Mouse (Mus musculus) kidney, postnatal 36 days (tissue): ENCODE results near the gene Armc2.

Source experiments
- DNase-seq, 2 experiments: peaks; one replicate each; pipeline ENCODE4 v3.0.0; 2021 to 2022; ENCODE audit warnings: mixed read lengths in 2 of 2

Armc2 gene

DNA sequence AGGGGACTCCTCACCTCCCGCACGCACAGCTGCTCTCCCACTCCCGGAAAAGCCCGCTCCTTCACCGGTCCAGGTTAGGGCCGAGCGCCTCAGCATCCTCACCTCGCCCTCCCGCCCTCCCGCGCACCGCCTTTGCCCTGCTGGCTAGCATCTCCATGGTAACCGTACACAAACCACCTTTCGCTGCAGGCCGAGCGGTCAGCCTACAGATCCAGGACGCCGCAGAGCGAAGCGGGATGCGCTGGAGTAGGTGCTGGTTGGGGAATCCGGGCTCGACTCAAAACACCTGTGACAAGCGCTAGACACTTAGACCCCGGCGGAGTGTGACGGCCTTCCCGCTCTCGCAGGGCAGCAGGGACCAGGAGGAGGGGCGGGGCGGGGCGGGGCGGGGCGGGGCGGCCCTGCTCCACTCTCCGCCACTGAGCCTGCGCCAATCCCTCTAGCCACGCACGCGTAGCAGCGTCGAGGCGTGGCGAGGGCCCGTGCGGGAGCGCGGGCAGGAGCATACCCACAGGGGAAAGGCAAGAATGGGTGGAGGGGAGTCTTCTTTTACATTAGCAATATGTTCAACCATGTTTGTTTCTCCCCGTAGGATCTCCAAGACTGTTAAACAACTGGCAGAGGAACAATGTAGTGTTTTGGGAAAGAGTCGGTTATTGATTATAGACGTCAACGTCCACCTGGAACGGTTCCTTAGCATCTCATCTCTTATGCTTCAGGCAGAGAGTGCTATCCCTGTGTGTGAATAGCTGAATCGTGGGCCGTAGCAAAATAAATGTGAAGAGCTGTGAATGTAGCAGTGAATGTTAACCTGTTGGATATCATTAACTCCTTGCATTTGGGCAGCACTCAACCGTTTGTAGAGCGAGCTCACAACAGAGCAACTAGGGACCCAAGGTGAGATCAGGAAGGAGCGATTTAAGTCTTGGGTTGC, at the start of gene Armc2:
Armc2 (minus strand) TSS at position 427 of the 934 bp plus-strand sequence.
- DNase-seq: peak; percentile 67 to 86

GRCm38 (mm10) chr10:42064446-42064845, 46.2 kb upstream of the Armc2 start:
- no peak for DNase-seq

DNA sequence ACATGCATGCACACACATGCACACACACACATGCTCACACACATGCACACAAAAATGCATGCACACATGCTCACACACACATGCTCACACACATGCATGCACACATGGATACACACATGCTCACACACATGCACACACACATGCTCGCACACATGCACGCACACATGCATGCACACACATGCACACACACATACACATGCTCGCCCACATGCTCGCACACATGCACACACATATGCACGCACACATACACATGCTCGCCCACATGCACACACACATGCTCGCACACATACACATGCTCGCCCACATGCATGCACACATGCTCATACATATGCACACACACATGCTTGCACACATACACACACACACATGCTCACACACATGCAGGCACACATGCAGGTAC, 41.3 kb upstream of the Armc2 start:
- no peak for DNase-seq

DNA sequence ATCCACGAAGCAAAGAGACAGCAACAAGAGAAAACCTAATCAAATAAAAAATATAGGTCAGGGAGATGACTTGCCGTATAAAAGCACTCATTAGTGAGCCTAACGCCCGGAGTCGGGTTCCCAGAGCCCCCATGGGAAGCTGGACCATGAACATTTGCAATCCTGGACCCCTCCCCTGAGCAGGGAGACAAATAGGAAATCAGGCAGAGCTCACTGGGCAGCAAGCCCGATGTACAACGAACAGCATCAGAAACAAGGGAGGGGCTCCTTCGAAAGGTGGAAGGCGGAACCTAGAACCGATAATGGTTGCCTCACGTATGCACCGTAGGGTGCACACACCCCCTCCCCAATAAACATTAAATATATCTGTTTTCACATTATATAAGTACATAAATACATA, 39.5 kb upstream of the Armc2 start:
- no peak for DNase-seq

DNA sequence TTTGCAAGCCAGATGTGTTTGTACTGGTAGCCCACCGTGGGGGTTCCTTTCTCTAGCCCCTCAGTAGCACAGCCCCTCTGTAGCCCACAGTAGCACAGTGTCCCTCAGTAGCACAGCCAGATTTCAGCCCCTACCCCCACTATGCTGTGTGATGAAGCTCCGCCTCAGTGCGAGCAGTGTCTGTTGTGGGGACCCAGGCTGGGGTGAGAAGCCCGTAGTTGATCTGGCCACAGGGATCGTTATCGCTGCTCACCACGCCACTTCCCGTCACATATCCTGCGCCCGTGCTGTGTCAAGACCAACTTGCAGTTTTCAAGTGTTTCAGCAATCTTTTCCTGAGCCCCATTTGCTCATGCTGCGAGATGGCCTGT, 39.0 kb upstream of the Armc2 start:
- peak in 1 of 2 experiments; percentile 20 for DNase-seq

DNA sequence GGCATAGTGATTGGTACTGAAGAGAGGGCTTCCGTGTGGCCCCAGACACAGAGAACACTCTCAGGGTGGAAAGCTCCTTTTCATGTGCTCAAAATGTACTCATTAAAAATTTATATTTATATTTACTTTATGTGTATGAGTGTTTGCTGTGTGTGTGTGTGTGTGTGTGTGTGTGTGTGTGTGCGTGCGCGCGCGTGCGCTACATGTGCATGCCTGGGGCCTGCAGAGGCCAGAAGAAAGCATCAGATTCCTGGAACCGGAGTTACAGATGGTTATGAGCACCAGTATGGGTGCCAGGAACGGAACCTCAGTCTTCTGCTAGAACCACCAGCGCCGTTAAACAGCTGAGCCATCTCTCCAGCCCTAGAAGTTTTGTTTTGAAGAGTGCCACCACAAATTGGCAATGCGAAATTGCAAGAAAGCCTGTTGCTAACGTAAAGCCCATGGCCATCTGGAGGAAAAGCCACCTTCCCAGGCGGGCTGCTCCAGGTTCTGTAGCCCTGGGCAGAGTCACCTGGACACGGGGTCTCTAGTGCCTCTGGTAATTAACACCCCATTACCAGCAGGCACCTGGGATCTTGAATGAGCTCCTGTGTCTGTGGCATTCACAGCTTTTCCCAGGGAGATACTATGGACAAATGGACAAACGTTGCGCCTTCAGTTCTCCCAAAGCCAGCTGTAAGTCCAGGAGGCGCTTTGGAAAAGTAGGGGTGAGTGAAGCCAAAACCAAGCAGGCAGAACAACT, 38.4 kb upstream of the Armc2 start:
- DNase-seq: no peak

GRCm38 (mm10) chr10:42055224-42056165, 37.3 kb upstream of the Armc2 start:
- DNase-seq: no peak

- no peak for DNase-seq
Measured at GRCm38 (mm10) chr10:42051069-42051468, 32.8 kb upstream of the Armc2 start.

DNA sequence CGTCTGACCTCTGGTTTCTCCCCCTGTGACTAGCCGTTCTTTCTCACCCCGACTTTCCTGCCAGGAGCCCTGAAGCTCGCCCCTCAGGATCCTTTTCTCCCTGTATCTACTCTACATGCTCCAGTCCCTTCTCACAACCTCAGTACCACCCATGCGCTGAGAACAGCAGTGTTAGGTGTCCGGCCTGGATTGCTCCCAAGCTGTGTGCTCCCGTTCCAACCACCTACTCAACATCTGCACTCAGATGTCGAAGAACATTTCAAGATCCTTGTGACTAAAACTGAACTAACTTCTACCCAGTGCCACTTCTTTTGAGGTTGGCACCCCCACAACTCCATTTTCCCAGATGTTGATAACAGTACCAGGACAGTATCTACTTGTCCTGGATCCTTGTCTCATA, 30.4 kb upstream of the Armc2 start:
- DNase-seq: no peak

DNA sequence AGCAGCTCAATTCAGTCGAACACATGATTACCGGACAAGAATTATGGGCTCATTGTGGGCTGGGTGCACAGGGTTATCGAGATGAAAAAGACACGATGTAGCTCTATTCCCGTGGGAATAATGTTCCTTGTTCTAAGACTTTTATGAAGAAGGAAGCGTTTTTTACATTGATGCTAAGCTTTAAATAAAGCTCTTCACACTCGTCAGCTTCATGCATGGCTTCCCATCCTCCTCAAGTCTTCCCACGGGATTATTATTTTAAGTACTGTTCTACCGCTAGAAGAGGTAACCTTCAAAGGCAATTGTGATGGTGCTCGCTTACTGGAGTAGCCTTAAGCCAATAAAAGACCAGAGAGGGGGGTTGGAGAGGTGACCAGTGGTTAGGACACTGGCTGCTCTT, 26.3 kb upstream of the Armc2 start:
- no peak for DNase-seq

DNA sequence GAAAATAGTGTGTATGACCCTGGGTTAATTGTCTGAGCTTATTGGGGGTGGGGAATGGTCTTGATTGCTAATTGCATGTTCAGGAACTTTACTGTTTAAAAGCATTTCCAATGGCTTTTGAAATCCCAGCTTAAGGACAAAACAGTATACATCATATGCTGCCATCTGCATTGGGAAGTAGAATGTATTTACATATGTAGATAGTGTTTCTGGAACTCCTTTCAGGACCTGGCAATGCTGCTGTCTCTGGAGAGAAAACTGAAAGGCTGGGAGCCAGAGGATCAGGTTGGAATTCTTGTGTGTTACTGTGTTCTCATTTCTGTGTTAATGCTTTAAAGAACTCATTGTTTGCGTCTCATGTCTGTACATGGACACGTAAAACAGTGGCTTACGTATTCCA, 25.1 kb upstream of the Armc2 start:
- DNase-seq: no peak

DNA sequence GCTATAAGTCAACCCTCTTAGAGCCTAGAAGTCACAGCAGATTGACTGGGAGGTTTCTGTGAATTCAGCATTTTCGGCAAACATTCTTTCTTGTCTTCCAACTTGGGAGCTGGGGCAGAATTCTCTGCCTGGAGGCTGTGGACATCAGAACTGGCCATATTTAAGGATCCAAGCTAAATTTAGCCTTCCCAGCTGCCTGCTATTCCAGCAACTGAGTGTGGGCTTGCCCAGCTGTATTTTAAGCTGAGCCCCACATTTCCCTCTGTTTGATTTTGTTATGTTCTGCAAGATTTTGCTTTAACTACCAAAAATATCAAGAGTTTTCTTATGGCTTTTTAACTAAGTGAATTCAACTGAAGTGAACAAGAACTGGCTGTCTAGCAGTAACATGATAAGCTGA, 24.6 kb upstream of the Armc2 start:
- DNase-seq: no peak

DNA sequence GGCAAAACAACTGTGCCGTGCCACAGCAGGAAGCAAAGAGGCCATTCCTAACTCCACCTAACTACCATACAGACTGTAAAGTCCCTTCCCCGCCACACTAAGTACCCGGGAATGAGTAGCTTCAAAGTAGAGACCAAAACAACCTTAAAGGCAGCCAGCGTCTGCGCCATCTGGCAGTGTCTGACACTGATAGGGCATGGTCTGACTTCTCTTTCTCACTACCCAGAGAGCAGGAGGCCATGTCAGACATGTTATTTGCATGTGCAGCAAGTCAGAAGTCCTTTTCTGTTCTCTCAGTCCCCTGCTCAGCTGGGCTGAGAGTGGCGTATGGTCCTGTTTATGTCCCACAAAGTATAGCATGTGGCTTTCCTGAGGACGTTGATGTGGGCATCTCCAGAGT, 23.8 kb upstream of the Armc2 start:
- no peak for DNase-seq

DNA sequence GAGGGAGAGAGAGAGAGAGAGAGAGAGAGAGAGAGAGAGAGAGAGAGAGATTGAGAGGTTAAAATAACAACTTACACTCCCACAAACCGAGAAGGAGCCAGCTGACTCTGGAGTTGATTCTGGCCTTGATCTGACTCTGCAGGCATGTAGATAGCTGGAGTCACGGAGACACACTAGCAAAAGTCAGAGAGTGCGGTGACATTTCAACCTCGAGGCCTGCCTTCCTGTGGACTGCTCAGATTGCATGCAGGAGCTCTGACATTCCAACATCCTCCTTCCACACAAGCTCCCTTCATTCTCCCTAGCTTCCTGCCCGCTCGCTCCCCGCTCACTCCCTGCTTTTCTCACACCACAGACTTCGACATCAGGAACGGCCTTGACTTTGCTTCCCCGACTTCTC, 20.3 kb upstream of the Armc2 start:
- DNase-seq: peak; percentile 40 to 44

- no peak for DNase-seq
Measured at GRCm38 (mm10) chr10:42037301-42037870, 19.1 kb upstream of the Armc2 start.

DNA sequence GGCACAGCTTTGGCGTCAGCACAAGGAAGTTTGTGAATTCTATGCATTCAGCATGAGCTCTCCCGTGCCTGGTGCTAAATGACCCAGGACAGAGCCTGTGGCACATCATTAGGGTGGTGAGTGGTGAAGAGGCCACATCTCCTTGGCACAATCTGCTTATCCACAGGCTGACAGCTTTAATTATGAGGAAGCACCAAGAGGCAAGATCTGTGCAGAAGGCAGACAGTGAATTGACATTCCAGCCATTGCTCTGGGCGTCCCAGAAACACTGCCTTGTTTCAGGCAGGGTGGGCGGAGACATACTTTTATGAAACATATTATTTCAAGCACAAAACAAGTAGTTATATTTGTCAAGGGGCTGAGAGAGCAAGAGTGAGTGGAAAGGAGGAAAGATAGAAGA, 18.6 kb upstream of the Armc2 start:
- no peak for DNase-seq

DNA sequence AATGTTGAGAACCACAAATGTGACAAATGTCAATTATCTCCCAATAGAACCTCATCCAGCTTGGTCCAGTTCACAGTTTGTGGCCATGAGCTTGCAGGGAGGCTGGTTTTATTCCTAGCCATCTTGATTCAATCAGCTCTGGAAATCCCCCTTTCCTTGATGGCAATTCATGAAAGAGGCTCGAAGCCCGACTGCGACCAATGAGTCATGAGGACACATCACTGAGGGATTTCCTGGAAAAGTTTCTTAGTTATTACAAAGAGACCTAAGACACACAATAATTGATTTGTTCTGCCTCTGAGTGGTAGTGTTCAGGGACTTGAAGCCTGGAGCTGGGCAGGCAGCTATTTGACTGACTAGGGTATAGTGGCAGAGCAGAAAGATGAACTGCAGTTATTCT, 15.3 kb upstream of the Armc2 start:
- DNase-seq: no peak

DNA sequence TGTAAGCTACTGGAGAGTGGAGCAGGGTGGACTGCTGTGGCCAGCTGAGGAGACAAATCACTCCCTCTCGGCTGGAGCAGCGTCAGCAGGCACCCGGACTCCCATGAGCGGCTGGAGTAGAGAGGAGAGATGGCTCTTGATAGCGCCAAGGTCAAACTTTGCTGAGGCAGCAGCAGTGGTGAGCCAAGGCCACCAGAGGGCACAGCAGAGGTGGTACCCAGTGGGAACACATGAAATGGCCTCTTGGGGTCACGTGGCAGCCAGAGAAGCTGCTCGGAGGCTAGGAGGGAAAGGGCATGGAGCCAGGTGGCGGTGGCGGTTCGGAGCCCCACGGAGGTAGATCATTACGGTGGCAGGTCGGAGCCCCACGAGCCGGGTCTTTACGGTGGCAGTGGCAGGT, 12.8 kb upstream of the Armc2 start:
- DNase-seq: peak; percentile 94 to 95

- peak in 1 of 2 experiments; percentile 23 for DNase-seq
Measured at GRCm38 (mm10) chr10:42029502-42029901, 11.3 kb upstream of the Armc2 start.

DNA sequence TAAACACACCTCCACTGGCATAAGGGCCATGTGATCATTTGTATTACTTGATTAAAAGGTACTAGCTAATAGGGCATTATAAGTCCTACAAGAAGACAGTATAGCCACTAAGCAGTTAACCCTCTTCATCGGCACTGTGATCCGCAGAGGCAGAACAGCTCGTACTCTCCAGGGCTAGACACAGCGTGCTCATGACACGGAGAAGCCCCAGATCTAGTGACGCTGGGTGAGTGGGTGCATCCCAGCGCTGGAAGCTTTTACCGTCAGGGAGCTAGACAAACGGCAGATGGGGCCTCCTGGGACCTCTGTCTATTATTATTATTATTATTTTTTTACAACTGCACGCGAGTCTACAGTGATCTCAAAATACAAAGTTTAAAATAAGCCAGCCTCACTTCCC, 9.1 kb upstream of the Armc2 start:
- DNase-seq: no peak

GRCm38 (mm10) chr10:42024406-42024805, 6.2 kb upstream of the Armc2 start:
- no peak for DNase-seq

- no peak for DNase-seq
Measured at GRCm38 (mm10) chr10:42021536-42021935, 3.3 kb upstream of the Armc2 start.

DNA sequence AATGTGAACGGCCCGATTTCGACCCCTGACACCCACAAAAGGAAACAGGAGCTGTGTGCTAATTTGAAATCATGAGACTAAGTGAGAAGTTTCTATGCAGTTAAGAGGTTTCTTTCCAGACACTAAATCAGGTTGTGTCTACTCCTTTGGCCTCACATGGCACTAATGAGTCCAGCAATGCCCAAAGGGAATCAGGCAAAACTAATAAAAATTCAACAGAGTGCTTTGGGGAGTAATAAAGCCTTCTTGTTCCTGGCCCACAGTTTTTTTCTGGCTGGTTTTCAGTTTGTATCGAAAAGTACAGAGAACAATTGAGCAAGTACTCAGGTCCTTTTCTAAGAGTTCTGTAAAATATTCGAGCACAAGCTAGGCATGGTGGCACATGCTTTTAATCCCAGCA, 4.2 kb downstream of the Armc2 start:
- DNase-seq: no peak
